Mouse (Mus musculus) testis, adult 2 months (tissue): ENCODE results near the gene Slc38a5.

Experiments
- CTCF ChIP-seq: fragments of 200-500 bp; IDR thresholded peaks from 2 replicates; pipeline ENCODE4 v1.5.1; 2012; ENCODE audit warnings: low read depth, mild to moderate bottlenecking, inconsistent platforms, low read length, moderate library complexity; ENCODE audit not compliant: control insufficient read depth, insufficient read depth, insufficient replicate concordance
- POLR2A ChIP-seq: fragments of 200-500 bp; IDR thresholded peaks from 2 replicates; pipeline ENCODE4 v1.6.1; 2012; ENCODE audit warnings: low read depth, mild to moderate bottlenecking, inconsistent platforms, low read length, moderate library complexity; ENCODE audit not compliant: control insufficient read depth

DNA sequence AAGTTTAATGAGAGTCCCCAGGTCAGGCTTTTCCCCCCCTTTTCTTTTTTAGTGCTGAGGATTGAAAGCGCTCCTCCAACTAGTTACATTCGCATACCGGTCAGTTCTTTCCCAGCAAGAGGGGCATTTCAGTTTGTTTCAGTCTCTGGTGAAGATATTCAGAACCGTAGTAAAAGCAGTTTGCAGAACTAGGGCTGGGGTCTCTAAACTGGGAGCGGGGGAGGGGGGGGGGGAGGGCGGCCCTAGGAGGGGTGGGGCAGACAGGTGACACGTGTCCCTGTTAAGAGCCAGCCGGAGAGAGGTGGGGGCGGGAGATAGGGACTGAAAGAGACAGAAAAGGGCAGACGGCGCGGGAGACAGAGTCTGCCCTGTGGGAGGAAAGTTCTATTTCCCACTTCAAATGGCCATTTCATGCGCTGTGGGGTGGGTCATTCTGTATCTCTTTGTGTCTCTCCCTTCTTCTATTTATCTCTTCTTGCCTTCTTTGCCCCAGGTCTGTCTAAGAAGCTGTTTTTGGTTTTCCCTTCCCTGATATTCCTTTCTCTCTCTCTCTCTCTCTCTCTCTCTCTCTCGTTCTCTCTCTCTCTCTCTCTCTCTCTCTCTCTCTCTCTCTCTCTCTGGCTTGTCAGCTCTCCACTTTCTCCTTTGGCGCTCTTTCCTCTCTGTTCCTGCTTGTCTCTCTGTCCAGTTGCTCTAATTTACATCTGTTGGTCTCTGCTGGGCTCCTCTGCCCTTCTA, at the start of gene Slc38a5:
- TF ChIP-seq CTCF (no peak), POLR2A (no peak)
